Mouse (Mus musculus): ENCODE data around the gene Rhof. TPM values are rescaled to one million over a fixed set of nuclear protein-coding genes. Genes with fewer than 3 reads are reported as not detected.

Gene Rhof
- total and polyA plus RNA-seq, 2 experiments from 2014 or later: 0.71 to 2.1 TPM

DNA sequence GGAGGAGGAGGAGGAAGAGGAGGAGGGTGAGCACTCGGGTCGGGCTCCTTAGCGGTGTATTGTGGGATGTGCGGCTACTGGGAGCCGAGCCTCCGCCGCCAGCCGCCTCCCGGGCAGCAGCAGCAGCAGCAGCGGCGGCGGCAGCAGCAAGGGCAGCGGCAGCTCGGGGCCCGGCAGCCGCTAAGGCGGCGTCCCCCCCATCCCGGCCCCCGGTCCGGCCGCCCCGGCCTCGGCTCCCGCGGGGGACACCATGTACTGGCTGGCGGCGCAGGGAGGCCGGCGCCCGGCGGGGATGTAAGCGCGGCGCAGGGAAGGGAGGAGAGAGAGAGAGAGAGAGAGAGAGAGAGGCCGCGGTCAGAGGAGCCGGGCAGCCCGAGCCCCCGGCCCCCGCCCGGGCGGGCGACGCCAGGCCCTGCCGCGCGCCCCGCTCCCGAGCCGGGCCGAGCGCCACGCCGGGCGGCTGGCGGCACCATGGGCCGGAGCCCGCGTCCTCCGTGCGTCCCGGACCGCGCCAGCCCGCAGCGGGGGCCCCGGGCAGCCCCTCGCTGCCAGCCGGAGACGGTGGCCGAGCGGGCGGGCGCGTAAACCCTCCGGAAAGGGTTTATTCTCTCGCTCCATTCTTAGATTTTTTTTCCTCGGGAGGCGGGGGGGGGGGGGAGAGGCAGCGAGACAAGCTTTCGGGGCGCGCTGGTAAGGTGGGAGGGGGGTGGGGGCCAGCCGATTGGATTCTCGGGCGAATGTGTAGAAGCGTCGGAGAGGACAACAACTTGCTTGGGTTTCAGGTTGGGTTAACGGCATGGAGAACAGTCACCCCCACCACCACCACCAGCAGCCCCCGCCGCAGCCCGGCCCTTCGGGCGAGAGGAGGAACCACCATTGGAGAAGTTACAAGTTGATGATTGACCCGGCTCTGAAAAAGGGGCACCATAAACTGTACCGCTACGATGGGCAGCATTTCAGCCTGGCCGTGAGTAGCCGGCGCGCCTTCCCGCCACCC is 10.0 kb upstream of the Rhof start, which contains the start of gene Setd1b:
Gene Setd1b, plus strand, starts transcription at position 33 of the 997 bp plus-strand sequence.
- DNase-seq (ENCODE audit: low spot score): peak; percentile 37
- under 1% methylated on average over 62 of the region's 103 CpGs for WGBS

DNA sequence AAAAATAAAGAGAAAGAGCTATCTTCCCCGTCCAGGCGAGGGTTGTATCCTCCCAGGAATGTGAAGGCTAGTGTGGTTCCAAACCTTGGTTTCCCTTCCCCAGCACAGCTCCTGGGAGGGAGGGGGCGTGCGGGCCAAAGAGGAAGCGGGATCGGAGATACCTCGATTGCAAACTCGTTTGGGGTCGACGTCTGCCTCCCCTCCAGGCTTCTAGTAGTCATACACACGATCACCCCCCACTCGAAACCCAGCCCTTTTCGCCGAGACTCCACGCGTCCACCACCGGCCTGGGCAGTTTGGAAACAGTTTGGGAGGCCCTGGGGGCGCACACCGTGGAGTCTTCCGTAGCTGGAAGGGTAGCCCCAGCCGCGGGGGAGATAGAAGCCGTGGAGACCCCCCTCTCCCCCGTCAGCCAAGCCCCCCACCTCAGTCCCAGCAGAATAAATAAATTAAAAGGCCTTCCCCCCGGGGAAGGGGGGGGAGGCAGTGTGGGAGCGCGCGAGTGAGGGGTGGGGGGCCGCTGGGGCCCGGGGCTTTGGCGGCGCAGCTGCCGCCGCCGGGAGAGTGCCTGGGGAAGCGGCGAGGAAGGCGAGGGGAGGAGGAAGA is 9.2 kb upstream of the Rhof start:
- ATAC-seq (ENCODE audit: insufficient read depth, low read depth) (no peak), DNase-seq (ENCODE audit: low spot score) (peak; percentile 62)
- Histone ChIP-seq H3K27me3 (ENCODE audit: control insufficient read depth, insufficient read depth, low read length) (no peaks in the 10 kb centered on the region), H3K4me2 (ENCODE audit: low read depth, low read length) (peak overlapping the region; percentile 98), H3K4me1 (ENCODE audit: control insufficient read depth, insufficient read depth) (peaks cover 32% of the 10 kb centered on the region), H3K4me3 (ENCODE audit: low read depth, low read length) (peak overlapping the region; percentile 92), H3K9ac (replicated peaks; ENCODE audit: low read depth, low read length) (peak overlapping the region; percentile 98), H3K36me3 (replicated peaks; ENCODE audit: control insufficient read depth, insufficient read depth, low read length) (peaks cover 11% of the 10 kb centered on the region), H3K27ac (ENCODE audit: low read depth) (peak overlapping the region; percentile 100), H3K9me3 (replicated peaks; ENCODE audit: control insufficient read depth, low read length) (no peaks in the 10 kb centered on the region)
- 1% methylated on average over 29 of the region's 38 CpGs for WGBS
- TF ChIP-seq CTCF (IDR thresholded peaks at IDR 0.05; ENCODE audit: low read depth): no peak

More for the DNA sequence above, 10.0 kb upstream of the Rhof start, which contains the start of gene Setd1b:
- TF ChIP-seq EP300 (IDR thresholded peaks at IDR 0.05; ENCODE audit: low read depth) (no peak), CTCF (IDR thresholded peaks at IDR 0.05; ENCODE audit: low read depth) (no peak)
- Histone ChIP-seq H3K4me1 (ENCODE audit: control insufficient read depth, insufficient read depth) (peaks cover 24% of the 10 kb centered on the region), H3K9me3 (replicated peaks; ENCODE audit: control insufficient read depth, low read length) (no peaks in the 10 kb centered on the region), H3K4me3 (ENCODE audit: low read depth, low read length) (peak within 1 kb of the TSS; percentile 92), H3K4me2 (ENCODE audit: low read depth, low read length) (peak within 1 kb of the TSS; percentile 98), H3K36me3 (replicated peaks; ENCODE audit: control insufficient read depth, insufficient read depth, low read length) (peaks cover 19% of the 10 kb centered on the region), H3K27ac (ENCODE audit: low read depth) (peak within 1 kb of the TSS; percentile 100), H3K9ac (replicated peaks; ENCODE audit: low read depth, low read length) (peak within 1 kb of the TSS; percentile 98), H3K27me3 (ENCODE audit: control insufficient read depth, insufficient read depth, low read length) (no peaks in the 10 kb centered on the region)
- ATAC-seq (ENCODE audit: insufficient read depth, low read depth): peak; percentile 9; the same call in 1 of the 2 replicates

DNA sequence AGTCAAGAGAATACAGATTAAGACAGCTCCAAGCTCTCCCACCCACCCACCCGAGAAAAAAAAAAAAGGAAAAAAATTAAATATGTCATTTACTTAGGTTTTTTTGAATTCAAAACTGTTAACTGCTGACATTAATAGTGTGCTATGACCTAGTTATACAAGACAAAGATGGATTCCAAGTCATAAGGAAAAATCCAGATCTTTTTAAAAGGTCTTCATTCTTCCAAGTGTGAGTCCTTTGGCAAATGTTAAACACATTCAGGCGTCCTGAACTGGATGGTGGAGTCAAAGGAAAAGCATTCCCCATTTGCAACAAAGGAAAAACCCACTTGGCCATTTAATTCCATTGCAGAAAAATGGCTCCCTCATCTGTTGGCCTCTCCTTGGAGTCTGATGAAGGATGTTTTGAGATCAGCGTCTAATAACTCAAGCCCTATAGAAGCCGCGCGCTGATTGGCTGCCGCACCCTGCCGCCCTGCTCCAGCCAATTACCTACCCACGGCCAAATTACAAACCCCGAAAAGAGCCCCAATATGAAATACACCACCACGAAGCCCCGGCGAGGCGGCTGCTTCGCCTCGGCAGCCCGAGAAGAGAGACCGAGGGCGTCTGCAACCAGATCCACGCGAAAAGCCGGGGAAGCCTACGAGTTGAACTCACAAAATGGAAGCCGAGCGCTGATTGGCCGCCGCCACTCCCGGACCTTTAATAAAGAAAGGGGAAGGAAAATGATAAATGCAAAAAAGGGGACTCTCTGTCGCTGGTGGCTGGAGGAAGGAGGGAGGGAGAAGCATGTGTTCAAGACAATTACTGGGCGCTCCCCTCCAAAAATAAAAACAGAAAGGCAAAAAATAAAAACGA is 8.4 kb upstream of the Rhof start:
- no peaks in the 10 kb centered on the region for H3K27me3 ChIP-seq (ENCODE audit: control insufficient read depth, insufficient read depth, low read length)
- peak overlapping the region; percentile 100 for H3K27ac ChIP-seq (ENCODE audit: low read depth)
- peak overlapping the region; percentile 92 for H3K4me3 ChIP-seq (ENCODE audit: low read depth, low read length)
- H3K4me2 ChIP-seq (ENCODE audit: low read depth, low read length): peak overlapping the region; percentile 98
- H3K9ac ChIP-seq (replicated peaks; ENCODE audit: low read depth, low read length): peak overlapping the region; percentile 98
- DNase-seq (ENCODE audit: low spot score) (peak; percentile 96), ATAC-seq (ENCODE audit: insufficient read depth, low read depth) (peak; percentile 21; the same call in 1 of the 2 replicates)
- WGBS: under 1% methylated on average over 31 of the region's 31 CpGs
- H3K9me3 ChIP-seq (replicated peaks; ENCODE audit: control insufficient read depth, low read length): no peaks in the 10 kb centered on the region
- peaks cover 38% of the 10 kb centered on the region for H3K4me1 ChIP-seq (ENCODE audit: control insufficient read depth, insufficient read depth)
- TF ChIP-seq CTCF (IDR thresholded peaks at IDR 0.05; ENCODE audit: low read depth) (no peak), EP300 (IDR thresholded peaks at IDR 0.05; ENCODE audit: low read depth) (no peak; the same call in 1 of the 2 replicates)
- 0 out of 2 replicates have a peak, but pooled peaks cover 5% of the 10 kb centered on the region for H3K36me3 ChIP-seq (replicated peaks; ENCODE audit: control insufficient read depth, insufficient read depth, low read length)

DNA sequence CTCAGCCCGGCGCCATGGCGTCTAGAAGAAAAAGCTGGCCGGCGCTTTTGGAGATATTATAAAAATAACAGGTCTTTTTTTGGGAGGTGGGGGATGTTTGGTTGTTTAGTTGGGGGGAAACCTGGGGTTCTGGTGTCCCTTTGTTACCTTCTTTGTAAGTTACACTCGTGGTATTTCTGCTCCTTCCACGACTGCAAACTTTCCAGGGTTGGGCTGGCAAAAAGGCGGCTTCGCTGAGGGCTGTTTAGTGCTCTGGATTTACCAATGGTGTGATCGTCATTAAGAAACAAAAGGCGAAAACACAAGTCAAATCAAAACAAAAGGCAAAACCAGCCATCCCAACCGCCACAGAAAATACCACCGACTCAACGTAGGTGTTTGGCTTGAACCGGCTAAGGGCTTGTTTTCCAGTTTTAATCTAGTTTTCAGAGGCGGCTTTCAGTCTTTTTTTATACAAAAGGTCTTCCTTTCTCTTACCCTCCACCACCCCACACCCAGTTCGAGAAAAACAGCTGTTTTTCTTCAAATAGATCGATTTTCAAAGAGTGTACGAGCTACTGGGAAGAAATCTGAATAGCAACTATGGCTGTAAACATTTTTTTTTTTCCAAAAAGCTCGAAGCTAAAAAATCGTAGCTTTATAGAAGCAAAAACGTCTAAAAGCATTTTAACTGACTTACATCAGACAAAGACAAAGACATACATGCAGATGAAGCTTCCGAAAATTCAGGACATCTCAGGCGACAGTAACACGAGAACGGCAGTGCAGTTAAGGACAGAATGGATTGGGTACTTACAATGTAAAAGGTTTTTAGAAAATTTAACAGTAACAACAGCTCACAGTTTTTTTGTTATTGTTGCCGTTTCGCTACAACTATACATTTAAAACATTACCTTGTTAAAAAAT is 7.5 kb upstream of the Rhof start:
- Histone ChIP-seq H3K9ac (replicated peaks; ENCODE audit: low read depth, low read length) (peak overlapping the region; percentile 95), H3K4me1 (ENCODE audit: control insufficient read depth, insufficient read depth) (peaks cover 38% of the 10 kb centered on the region), H3K27ac (ENCODE audit: low read depth) (peak overlapping the region; percentile 100), H3K4me3 (ENCODE audit: low read depth, low read length) (peak overlapping the region; percentile 92), H3K36me3 (replicated peaks; ENCODE audit: control insufficient read depth, insufficient read depth, low read length) (no peaks in the 10 kb centered on the region), H3K4me2 (ENCODE audit: low read depth, low read length) (peak overlapping the region; percentile 98), H3K27me3 (ENCODE audit: control insufficient read depth, insufficient read depth, low read length) (no peaks in the 10 kb centered on the region), H3K9me3 (replicated peaks; ENCODE audit: control insufficient read depth, low read length) (no peaks in the 10 kb centered on the region)
- ATAC-seq (ENCODE audit: insufficient read depth, low read depth): no peak
- WGBS: 4% methylated on average over 28 of the region's 28 CpGs
- TF ChIP-seq EP300 (IDR thresholded peaks at IDR 0.05; ENCODE audit: low read depth) (0 out of 2 replicates have a peak, but pooled peaks have one; percentile 51), CTCF (IDR thresholded peaks at IDR 0.05; ENCODE audit: low read depth) (no peak)
- DNase-seq (ENCODE audit: low spot score): no peak
